Mouse (Mus musculus): ENCODE measurements around the gene Spef1. TPM values are rescaled to one million over a fixed set of nuclear protein-coding genes. Genes with fewer than 3 reads are reported as not detected.

Gene Spef1
- polyA plus RNA-seq, 1 experiment from 2014 or later = 5.4 TPM

Other genes starting within 250 kb of the Spef1 start
- 4.9 and 6.1 TPM in 2 replicates for gene Gfra4, start 144.2 kb downstream of the Spef1 start, polyA plus RNA-seq (2016; fragmentation: Nextera tagmentation; extraction: Ambion mirVana)
- 0.29 and 0.55 TPM in 2 replicates for gene Adam33, start 123.5 kb downstream of the Spef1 start, polyA plus RNA-seq (2016; fragmentation: Nextera tagmentation; extraction: Ambion mirVana)
- gene Siglec1, start 100.5 kb downstream of the Spef1 start, polyA plus RNA-seq (2016; fragmentation: Nextera tagmentation; extraction: Ambion mirVana) = 0.10 and 0.16 TPM in 2 replicates
- gene Hspa12b, start 60.0 kb downstream of the Spef1 start, polyA plus RNA-seq (2016; fragmentation: Nextera tagmentation; extraction: Ambion mirVana) = 6.4 and 7.6 TPM in 2 replicates
- gene Gm11037, start 53.8 kb downstream of the Spef1 start, polyA plus RNA-seq (2016; fragmentation: Nextera tagmentation; extraction: Ambion mirVana) = not detected in 2 replicates
- 138 and 142 TPM in 2 replicates for gene 1700037H04Rik, start 27.2 kb downstream of the Spef1 start, polyA plus RNA-seq (2016; fragmentation: Nextera tagmentation; extraction: Ambion mirVana)
- 9.7 and 12.8 TPM in 2 replicates for gene Cenpb, start 7.2 kb downstream of the Spef1 start, polyA plus RNA-seq (2016; fragmentation: Nextera tagmentation; extraction: Ambion mirVana)
- 99.7 and 116 TPM in 2 replicates for gene Cdc25b, start 333 bp downstream of the Spef1 start, polyA plus RNA-seq (2016; fragmentation: Nextera tagmentation; extraction: Ambion mirVana)
- gene Ap5s1, start 19.8 kb upstream of the Spef1 start, polyA plus RNA-seq (2016; fragmentation: Nextera tagmentation; extraction: Ambion mirVana) = 27.2 and 32.7 TPM in 2 replicates
- 16.4 and 19.0 TPM in 2 replicates for gene Mavs, start 46.8 kb upstream of the Spef1 start, polyA plus RNA-seq (2016; fragmentation: Nextera tagmentation; extraction: Ambion mirVana)
- gene Pank2, start 75.2 kb upstream of the Spef1 start, polyA plus RNA-seq (2016; fragmentation: Nextera tagmentation; extraction: Ambion mirVana) = 44.9 and 46.8 TPM in 2 replicates
- gene Rnf24, start 165.6 kb upstream of the Spef1 start, polyA plus RNA-seq (2016; fragmentation: Nextera tagmentation; extraction: Ambion mirVana) = 7.9 and 10.6 TPM in 2 replicates

Measured in hindbrain, embryonic 10.5 days (tissue).